Mouse (Mus musculus) cortical plate, adult 2 months (tissue): Measurements from ENCODE around the gene Foxe3. TPM values are rescaled to one million over a fixed set of nuclear protein-coding genes. Genes with fewer than 3 reads are reported as not detected.

Source experiments
- H3K27ac ChIP-seq: fragments of 200-500 bp; 2 replicates; pipeline ENCODE4 v1.5.1; 2012; ENCODE audit warnings: low read length, control low read depth, inconsistent platforms; ENCODE audit not compliant: insufficient read depth
- H3K4me1 ChIP-seq: fragments of 200-500 bp; 2 replicates; pipeline ENCODE4 v1.6.1; 2011; ENCODE audit warnings: low read length; ENCODE audit not compliant: control insufficient read depth, insufficient read depth
- H3K4me3 ChIP-seq: fragments of 200-500 bp; 2 replicates; pipeline ENCODE4 v1.5.1; 2011; ENCODE audit warnings: mild to moderate bottlenecking, low read length, control low read depth; ENCODE audit not compliant: insufficient read depth
- CTCF ChIP-seq: fragments of 200-500 bp; IDR thresholded peaks from 2 replicates; pipeline ENCODE4 v1.5.1; 2011; ENCODE audit warnings: mild to moderate bottlenecking, control low read depth, low read length; ENCODE audit not compliant: insufficient read depth; ENCODE audit errors: extremely low read depth
- POLR2A ChIP-seq: fragments of 200-500 bp; IDR thresholded peaks from 2 replicates; pipeline ENCODE4 v1.6.1; 2011; ENCODE audit warnings: mild to moderate bottlenecking, low read length, control low read depth; ENCODE audit not compliant: insufficient read depth; ENCODE audit errors: extremely low read depth
- polyA plus RNA-seq: library from polyadenylated mRNA; depleted of rRNA; stranded (reverse); fragments of >200 nt; gene quantifications from 2 replicates; pipeline ENCODE4 v1.2.3, GENCODE M21; 2012; rRNA removed

The Foxe3 gene
- polyA plus RNA-seq, 1 experiment: not detected

- Histone ChIP-seq H3K27ac (no peak overlapping the region), H3K4me3 (no peak overlapping the region), H3K4me1 (no peaks in the 10 kb centered on the region)
- TF ChIP-seq CTCF (0 out of 2 replicates have a peak, but pooled peaks have one; percentile 1), POLR2A (no peak)
These were observed 28.0 kb downstream of the Foxe3 start for GRCm38 (mm10) chr4:114897853-114898252.

- Histone ChIP-seq H3K4me3 (no peak overlapping the region), H3K27ac (no peak overlapping the region), H3K4me1 (no peaks in the 10 kb centered on the region)
- TF ChIP-seq CTCF: no peak
- no peak for TF ChIP-seq POLR2A
These were observed 43.6 kb downstream of the Foxe3 start for GRCm38 (mm10) chr4:114882232-114882631.

- H3K4me1 ChIP-seq: no peaks in the 10 kb centered on the region
- H3K27ac ChIP-seq: no peak overlapping the region
- no peak overlapping the region for H3K4me3 ChIP-seq
- TF ChIP-seq CTCF: no peak
- TF ChIP-seq POLR2A: no peak
These were observed 49.3 kb downstream of the Foxe3 start for GRCm38 (mm10) chr4:114876441-114876972.

Other genes with a start within 250 kb of the Foxe3 start
- not detected in 2 replicates for gene Gm12830, start 104.3 kb downstream of the Foxe3 start, polyA plus RNA-seq
- 0.11 and 0.19 TPM in 2 replicates for gene Foxd2, start 17.1 kb downstream of the Foxe3 start, polyA plus RNA-seq
- gene Cmpk1, start 61.2 kb upstream of the Foxe3 start, polyA plus RNA-seq: 47.6 and 48.4 TPM in 2 replicates
- gene Stil, start 74.1 kb upstream of the Foxe3 start, polyA plus RNA-seq: 0.36 and 0.58 TPM in 2 replicates
- gene Tal1, start 130.4 kb upstream of the Foxe3 start, polyA plus RNA-seq: 1.5 and 1.6 TPM in 2 replicates
- 1.1 and 1.2 TPM in 2 replicates for gene Pdzk1ip1, start 162.7 kb upstream of the Foxe3 start, polyA plus RNA-seq
- 10.0 and 11.3 TPM in 2 replicates for gene Cyp4x1, start 208.3 kb upstream of the Foxe3 start, polyA plus RNA-seq